Mouse (Mus musculus) layer of hippocampus, adult 18-20 months (tissue): ENCODE results near the gene Osbpl2. TPM values are rescaled to one million over a fixed set of nuclear protein-coding genes. Genes with fewer than 3 reads are reported as not detected.
A peak's percentile ranks its signal among the peaks of the same experiment; 100 is the strongest.

Experiments used
- DNase-seq, 2 experiments: peaks; one replicate each; pipeline ENCODE4 v3.0.0; 2022; ENCODE audit warnings: low spot score in 2 of 2
- total RNA-seq, 2 experiments: library from RNA; stranded (reverse); gene quantifications; 2 replicates each; pipeline ENCODE4 v1.2.3; 2021

The Osbpl2 gene
- total RNA-seq, 2 experiments from 2014 or later, result 47.6 to 47.9 TPM

- no peak for DNase-seq
These were observed 14.3 kb upstream of the Osbpl2 start for GRCm38 (mm10) chr2:180104659-180105377.

GRCm38 (mm10) chr2:180105441-180106190 is 13.5 kb upstream of the Osbpl2 start:
- no peak for DNase-seq

- no peak for DNase-seq
These were observed 12.0 kb upstream of the Osbpl2 start for GRCm38 (mm10) chr2:180107081-180107480.

GRCm38 (mm10) chr2:180108285-180108684 is 10.8 kb upstream of the Osbpl2 start:
- no peak for DNase-seq

GRCm38 (mm10) chr2:180113909-180114890 is 4.9 kb upstream of the Osbpl2 start:
- peak; percentile 67 to 77 for DNase-seq

GRCm38 (mm10) chr2:180115279-180115678 is 3.8 kb upstream of the Osbpl2 start:
- DNase-seq, result no peak

- DNase-seq, result no peak
These were observed 3.0 kb upstream of the Osbpl2 start for GRCm38 (mm10) chr2:180116081-180116493.

- DNase-seq, result no peak
These were observed 2.2 kb upstream of the Osbpl2 start for GRCm38 (mm10) chr2:180116741-180117484.

- DNase-seq, result peak in 1 of 2 experiments; percentile 66
These were observed 1.5 kb upstream of the Osbpl2 start for GRCm38 (mm10) chr2:180117485-180118194.

- no peak for DNase-seq
These were observed 559 bp downstream of the Osbpl2 start for GRCm38 (mm10) chr2:180119439-180120291.

GRCm38 (mm10) chr2:180120292-180120761 is 1.2 kb downstream of the Osbpl2 start:
- no peak for DNase-seq

- DNase-seq, result no peak
These were observed 5.1 kb downstream of the Osbpl2 start for GRCm38 (mm10) chr2:180124192-180124591.

- DNase-seq, result peak in 1 of 2 experiments; percentile 64
These were observed 7.1 kb downstream of the Osbpl2 start for GRCm38 (mm10) chr2:180126195-180126594.

GRCm38 (mm10) chr2:180127675-180128074 is 8.6 kb downstream of the Osbpl2 start:
- no peak for DNase-seq

- DNase-seq, result no peak
These were observed 14.1 kb downstream of the Osbpl2 start for GRCm38 (mm10) chr2:180133231-180133630.

GRCm38 (mm10) chr2:180133911-180134310 is 14.8 kb downstream of the Osbpl2 start:
- DNase-seq, result no peak

GRCm38 (mm10) chr2:180135414-180135813 is 16.3 kb downstream of the Osbpl2 start:
- no peak for DNase-seq

GRCm38 (mm10) chr2:180146091-180146490 is 27.0 kb downstream of the Osbpl2 start:
- no peak for DNase-seq

- DNase-seq, result no peak
These were observed 28.3 kb downstream of the Osbpl2 start for GRCm38 (mm10) chr2:180147379-180147778.
